Mouse (Mus musculus) embryonic facial prominence, embryonic 11.5 days (tissue): ENCODE data around the gene 1700017N19Rik. TPM values are rescaled to one million over a fixed set of nuclear protein-coding genes. Genes with fewer than 3 reads are reported as not detected.
"Not testable (repeated sequence)": the region's sequence is repeated elsewhere in the genome, so short reads cannot be mapped to it uniquely, and the experiment has no call there.

ENCODE experiments used
- ATAC-seq: fragments of 200-750 bp; cut with Nextera tagmentation; replicated peaks from 2 replicates; pipeline ENCODE4 v1.8.0; 2017; ENCODE audit warnings: low read depth; ENCODE audit not compliant: insufficient number of reproducible peaks, low FRiP score, low TSS enrichment
- DNase-seq: peaks from one replicate; pipeline ENCODE4 v3.0.0-alpha.2; 2015; ENCODE audit warnings: low spot score
- H3K27ac ChIP-seq: fragments of 300-500 bp; sonication (generic); replicated peaks from 2 replicates; pipeline ENCODE4 v1.5.1; 2014; ENCODE audit warnings: mild to moderate bottlenecking, low read depth, low read length, control low read depth
- H3K27me3 ChIP-seq: fragments of 300-500 bp; sonication (generic); 2 replicates; pipeline ENCODE4 v1.6.1; 2014; ENCODE audit warnings: mild to moderate bottlenecking, low read length, moderate library complexity, mixed read lengths; ENCODE audit not compliant: control insufficient read depth, insufficient read depth
- H3K36me3 ChIP-seq: fragments of 300-500 bp; sonication (generic); replicated peaks from 2 replicates; pipeline ENCODE4 v1.6.1; 2014; ENCODE audit warnings: low read depth, mild to moderate bottlenecking, low read length, moderate library complexity, mixed read lengths; ENCODE audit not compliant: control insufficient read depth, insufficient read depth
- H3K4me1 ChIP-seq: fragments of 300-500 bp; sonication (generic); 2 replicates; pipeline ENCODE4 v1.6.1; 2014; ENCODE audit warnings: low read length, mixed read lengths; ENCODE audit not compliant: control insufficient read depth, insufficient read depth
- H3K4me2 ChIP-seq: fragments of 300-500 bp; sonication (generic); 2 replicates; pipeline ENCODE4 v1.6.1; 2014; ENCODE audit warnings: low read depth, mild to moderate bottlenecking, control low read depth, low read length, moderate library complexity
- H3K4me3 ChIP-seq: fragments of 300-500 bp; sonication (generic); 2 replicates; pipeline ENCODE4 v1.5.1; 2014; ENCODE audit warnings: low read depth, low read length, control low read depth
- H3K9ac ChIP-seq: fragments of 300-500 bp; sonication (generic); replicated peaks from 2 replicates; pipeline ENCODE4 v1.6.1; 2014; ENCODE audit warnings: mild to moderate bottlenecking, control low read depth, low read length
- H3K9me3 ChIP-seq: fragments of 300-500 bp; sonication (generic); replicated peaks from 2 replicates; pipeline ENCODE4 v1.6.1; 2016; ENCODE audit warnings: mild to moderate bottlenecking, low read length, inconsistent platforms, mixed read lengths; ENCODE audit not compliant: control insufficient read depth
- WGBS: fragments of 180-500 bp; shearing (Covaris S2); extraction: QIAGEN DNeasy Blood & Tissue Kit; methylation state at CpG from one replicate; pipeline ENCODE4 v1.1.7; 2014; 5-methylcytosine and 5-hydroxymethylcytosine counted together
- polyA plus RNA-seq: library from polyadenylated mRNA; unstranded; fragments of >200 nt; fragmentation: Nextera tagmentation; extraction: Ambion mirVana; gene quantifications from 2 replicates; pipeline ENCODE4 v1.2.1, GENCODE M21; 2014

The 1700017N19Rik gene
- not detected in 2 replicates for polyA plus RNA-seq

- no peak within 1 kb of the TSS; the same call in 1 of the 2 replicates for H3K4me3 ChIP-seq
- no peak within 1 kb of the TSS for H3K27ac ChIP-seq
- no peak within 1 kb of the TSS for H3K4me2 ChIP-seq
- no peaks in the 10 kb centered on the region for H3K36me3 ChIP-seq
- no peak within 1 kb of the TSS for H3K9ac ChIP-seq
- no peaks in the 10 kb centered on the region for H3K9me3 ChIP-seq
- no peak for ATAC-seq
- no peak for DNase-seq
- no peaks in the 10 kb centered on the region for H3K4me1 ChIP-seq
- no peaks in the 10 kb centered on the region for H3K27me3 ChIP-seq
- 78% methylated on average over 1 of the region's 1 CpGs for WGBS
Observed at GRCm38 (mm10) chr10:100590323-100590722, at the start of gene 1700017N19Rik, which contains the start of gene 4930430F08Rik. Gene 1700017N19Rik, plus strand, starts transcription at chr10:100590484. Gene 4930430F08Rik, minus strand, starts transcription at chr10:100590423.

- H3K4me2 ChIP-seq = no peak overlapping the region
- 83% methylated on average over 3 of the region's 3 CpGs for WGBS
- no peaks in the 10 kb centered on the region for H3K27me3 ChIP-seq
- no peak overlapping the region for H3K4me3 ChIP-seq
- H3K4me1 ChIP-seq = no peaks in the 10 kb centered on the region
- H3K27ac ChIP-seq = no peak overlapping the region
- no peaks in the 10 kb centered on the region for H3K9me3 ChIP-seq
- H3K9ac ChIP-seq = no peak overlapping the region
- DNase-seq (no peak), ATAC-seq (no peak)
- no peaks in the 10 kb centered on the region for H3K36me3 ChIP-seq
Observed at GRCm38 (mm10) chr10:100556566-100557175, 33.6 kb upstream of the 1700017N19Rik start.

- H3K4me2 ChIP-seq, H3K9ac ChIP-seq, H3K27me3 ChIP-seq, H3K36me3 ChIP-seq, H3K4me1 ChIP-seq, ATAC-seq, DNase-seq, H3K9me3 ChIP-seq, H3K27ac ChIP-seq, H3K4me3 ChIP-seq: not testable (repeated sequence)
- 92% methylated on average over 3 of the region's 3 CpGs for WGBS
Observed at GRCm38 (mm10) chr10:100560194-100560883, 29.9 kb upstream of the 1700017N19Rik start.

GRCm38 (mm10) chr10:100564112-100564511 is 26.2 kb upstream of the 1700017N19Rik start:
- Histone ChIP-seq H3K4me1 (no peaks in the 10 kb centered on the region), H3K4me3 (no peak overlapping the region), H3K9ac (no peak overlapping the region), H3K27ac (no peak overlapping the region), H3K4me2 (no peak overlapping the region), H3K27me3 (no peaks in the 10 kb centered on the region), H3K36me3 (no peaks in the 10 kb centered on the region; the same call in 1 of the 2 replicates), H3K9me3 (no peaks in the 10 kb centered on the region)
- ATAC-seq (no peak), DNase-seq (no peak)
- WGBS = 87% methylated on average over 3 of the region's 3 CpGs

- H3K27me3 ChIP-seq = no peaks in the 10 kb centered on the region
- H3K4me3 ChIP-seq = no peak overlapping the region
- H3K4me1 ChIP-seq = no peaks in the 10 kb centered on the region
- H3K9ac ChIP-seq = no peak overlapping the region
- 93% methylated on average over 3 of the region's 3 CpGs for WGBS
- no peak overlapping the region for H3K4me2 ChIP-seq
- ATAC-seq = no peak
- H3K36me3 ChIP-seq = no peaks in the 10 kb centered on the region; the same call in 1 of the 2 replicates
- no peaks in the 10 kb centered on the region for H3K9me3 ChIP-seq
- H3K27ac ChIP-seq = no peak overlapping the region
- no peak for DNase-seq
Observed at GRCm38 (mm10) chr10:100571707-100572106, 18.6 kb upstream of the 1700017N19Rik start.

- H3K36me3 ChIP-seq = no peaks in the 10 kb centered on the region; the same call in 1 of the 2 replicates
- H3K27ac ChIP-seq = no peak overlapping the region
- no peaks in the 10 kb centered on the region for H3K27me3 ChIP-seq
- H3K4me1 ChIP-seq = no peaks in the 10 kb centered on the region
- H3K4me3 ChIP-seq = no peak overlapping the region
- no peak for ATAC-seq
- H3K4me2 ChIP-seq = no peak overlapping the region
- no peak for DNase-seq
- no peaks in the 10 kb centered on the region for H3K9me3 ChIP-seq
- H3K9ac ChIP-seq = no peak overlapping the region
- whole genome bisulfite sequencing = 90% methylated on average over 7 of the region's 7 CpGs
Observed at GRCm38 (mm10) chr10:100574505-100575149, 15.7 kb upstream of the 1700017N19Rik start.

- H3K9me3 ChIP-seq = no peaks in the 10 kb centered on the region
- no peak overlapping the region for H3K27ac ChIP-seq
- ATAC-seq = no peak
- WGBS = 89% methylated on average over 7 of the region's 7 CpGs
- H3K9ac ChIP-seq = no peak overlapping the region
- no peaks in the 10 kb centered on the region for H3K4me1 ChIP-seq
- no peak overlapping the region for H3K4me3 ChIP-seq
- no peaks in the 10 kb centered on the region; the same call in 1 of the 2 replicates for H3K36me3 ChIP-seq
- no peak overlapping the region for H3K4me2 ChIP-seq
- no peaks in the 10 kb centered on the region for H3K27me3 ChIP-seq
- no peak for DNase-seq
Observed at GRCm38 (mm10) chr10:100575294-100575693, 15.0 kb upstream of the 1700017N19Rik start.

GRCm38 (mm10) chr10:100584178-100584577 is 6.1 kb upstream of the 1700017N19Rik start:
- ATAC-seq (no peak), DNase-seq (no peak)
- Histone ChIP-seq H3K36me3 (no peaks in the 10 kb centered on the region), H3K9ac (no peak overlapping the region), H3K4me1 (no peaks in the 10 kb centered on the region), H3K27ac (no peak overlapping the region), H3K4me2 (no peak overlapping the region), H3K27me3 (no peaks in the 10 kb centered on the region), H3K4me3 (no peak overlapping the region), H3K9me3 (no peaks in the 10 kb centered on the region)
- 95% methylated on average over 3 of the region's 3 CpGs for WGBS
